Mouse (Mus musculus) telencephalon, adult 2 months (tissue): ENCODE results near the gene Scn7a.

Experiments used
- DNase-seq: peaks from one replicate; pipeline ENCODE4 v3.0.0-alpha.2; 2011; ENCODE audit warnings: low read depth, low spot score

Gene Scn7a

GRCm38 (mm10) chr2:66784765-66785164, at the start of gene Scn7a:
TSS of gene Scn7a (minus strand) at chr2:66784914.
- no peak for DNase-seq

- no peak for DNase-seq
These were observed 43.0 kb upstream of the Scn7a start for GRCm38 (mm10) chr2:66827729-66828128.

GRCm38 (mm10) chr2:66819862-66820559, 35.3 kb upstream of the Scn7a start:
- DNase-seq, result peak; percentile 10

GRCm38 (mm10) chr2:66799676-66800249, 15.0 kb upstream of the Scn7a start:
- no peak for DNase-seq

GRCm38 (mm10) chr2:66797493-66797892, 12.8 kb upstream of the Scn7a start:
- no peak for DNase-seq

- DNase-seq, result no peak
These were observed 6.9 kb upstream of the Scn7a start for GRCm38 (mm10) chr2:66791629-66792028.

GRCm38 (mm10) chr2:66780884-66781283, 3.8 kb downstream of the Scn7a start:
- DNase-seq, result no peak

- no peak for DNase-seq
These were observed 16.7 kb downstream of the Scn7a start for GRCm38 (mm10) chr2:66767980-66768379.

- DNase-seq, result no peak
These were observed 19.5 kb downstream of the Scn7a start for GRCm38 (mm10) chr2:66765170-66765569.

GRCm38 (mm10) chr2:66762905-66763304, 21.8 kb downstream of the Scn7a start:
- DNase-seq, result no peak

GRCm38 (mm10) chr2:66728002-66728401, 56.7 kb downstream of the Scn7a start:
- DNase-seq, result no peak

GRCm38 (mm10) chr2:66727585-66727974, 57.1 kb downstream of the Scn7a start:
- DNase-seq, result no peak

GRCm38 (mm10) chr2:66726878-66727584, 57.7 kb downstream of the Scn7a start:
- no peak for DNase-seq

GRCm38 (mm10) chr2:66712071-66712470, 72.6 kb downstream of the Scn7a start:
- no peak for DNase-seq

GRCm38 (mm10) chr2:66692300-66692699, 92.4 kb downstream of the Scn7a start:
- no peak for DNase-seq

GRCm38 (mm10) chr2:66661988-66662387, 122.7 kb downstream of the Scn7a start:
- DNase-seq, result no peak

GRCm38 (mm10) chr2:66656430-66656829, 128.3 kb downstream of the Scn7a start:
- DNase-seq, result no peak

- DNase-seq, result no peak
These were observed 129.3 kb downstream of the Scn7a start for GRCm38 (mm10) chr2:66655431-66655830.

GRCm38 (mm10) chr2:66644384-66644783, 140.3 kb downstream of the Scn7a start:
- DNase-seq, result no peak

- peak; percentile 34 for DNase-seq
These were observed 149.9 kb downstream of the Scn7a start, which contains the start of gene Scn9a for GRCm38 (mm10) chr2:66634580-66635359. TSS of gene Scn9a (minus strand) at chr2:66634962.

- no peak for DNase-seq
These were observed 152.0 kb downstream of the Scn7a start for GRCm38 (mm10) chr2:66632728-66633127.
